Mouse (Mus musculus) MEL (cell line): ENCODE measurements around the gene Klrb1. TPM values are rescaled to one million over a fixed set of nuclear protein-coding genes. Genes with fewer than 3 reads are reported as not detected.
A peak's percentile ranks its signal among the peaks of the same experiment; 100 is the strongest.
"Not testable (repeated sequence)": the region's sequence is repeated elsewhere in the genome, so short reads cannot be mapped to it uniquely, and the experiment has no call there.

Experiments used
- DNase-seq: peaks from one replicate; pipeline ENCODE4 v3.0.0; 2011; ENCODE audit warnings: low read depth, low spot score
- H3K27ac ChIP-seq: 2 replicates; pipeline ENCODE4 v1.5.1; 2012; ENCODE audit warnings: low read depth, mild to moderate bottlenecking, control low read depth, low read length, moderate library complexity; ENCODE audit not compliant: control insufficient read depth
- H3K27me3 ChIP-seq, 2 experiments: fragments of 150-350 bp in 1 of 2; sonication (generic) in 1 of 2; 2 replicates each; pipeline ENCODE4 v1.6.1; 2012; ENCODE audit warnings: low read length in 2 of 2, mild to moderate bottlenecking in 2 of 2, improper control_type of control experiment in 1 of 2, moderate library complexity in 1 of 2; ENCODE audit not compliant: insufficient read depth in 2 of 2, control insufficient read depth in 1 of 2
- H3K36me3 ChIP-seq, 2 experiments: 2 replicates each; pipeline ENCODE4 v1.6.1; 2012 to 2014; ENCODE audit warnings: low read length in 2 of 2, improper control_type of control experiment in 1 of 2, inconsistent platforms in 1 of 2, mild to moderate bottlenecking in 1 of 2; ENCODE audit not compliant: insufficient read depth in 2 of 2, control insufficient read depth in 1 of 2
- H3K4me1 ChIP-seq, 2 experiments: fragments of 150-350 bp in 1 of 2; sonication (generic) in 1 of 2; 2 replicates each; pipeline ENCODE4 v1.6.1; 2012; ENCODE audit warnings: low read length in 2 of 2, improper control_type of control experiment in 1 of 2, mild to moderate bottlenecking in 1 of 2; ENCODE audit not compliant: insufficient read depth in 2 of 2, control insufficient read depth in 1 of 2
- H3K4me3 ChIP-seq, 2 experiments: fragments of 150-350 bp in 1 of 2; sonication (generic) in 1 of 2; 2 replicates each; pipeline ENCODE4 v1.5.1; 2012; ENCODE audit warnings: low read depth in 2 of 2, low read length in 2 of 2, mild to moderate bottlenecking in 2 of 2, moderate library complexity in 2 of 2, control low read depth in 1 of 2, improper control_type of control experiment in 1 of 2; ENCODE audit not compliant: control insufficient read depth in 1 of 2, insufficient read depth in 1 of 2
- H3K79me2 ChIP-seq: 2 replicates; pipeline ENCODE4 v1.6.1; 2012; ENCODE audit warnings: mild to moderate bottlenecking, low read length, moderate library complexity; ENCODE audit not compliant: control insufficient read depth, poor library complexity, insufficient read depth
- H3K9ac ChIP-seq: 2 replicates; pipeline ENCODE4 v1.6.1; 2012; ENCODE audit warnings: low read depth, mild to moderate bottlenecking, control low read depth, low read length, moderate library complexity; ENCODE audit not compliant: control insufficient read depth, poor library complexity, severe bottlenecking
- H3K9me3 ChIP-seq: fragments of 150-350 bp; sonication (generic); replicated peaks from 2 replicates; pipeline ENCODE4 v1.6.1; 2012; ENCODE audit warnings: mild to moderate bottlenecking, low read length, improper control_type of control experiment, moderate library complexity; ENCODE audit not compliant: insufficient read depth
- CHD1 ChIP-seq: IDR thresholded peaks from 2 replicates; pipeline ENCODE4 v1.6.1; 2012; ENCODE audit warnings: low read depth, mild to moderate bottlenecking, inconsistent platforms, low read length, improper control_type of control experiment
- CHD2 ChIP-seq: IDR thresholded peaks from 2 replicates; pipeline ENCODE4 v1.6.1; 2011; ENCODE audit warnings: low read length, improper control_type of control experiment
- CTCF ChIP-seq, 3 experiments: IDR thresholded peaks in 2 of 3; conservative IDR thresholded peaks in 1 of 3; 2 replicates each; pipeline ENCODE4 v1.5.1; 2011 to 2012; ENCODE audit warnings: low read length in 3 of 3, low read depth in 2 of 3, mild to moderate bottlenecking in 2 of 3, improper control_type of control experiment in 1 of 3, inconsistent platforms in 1 of 3, mixed read lengths in 1 of 3, moderate library complexity in 1 of 3; ENCODE audit not compliant: control insufficient read depth in 1 of 3, insufficient read depth in 1 of 3, poor library complexity in 1 of 3, severe bottlenecking in 1 of 3
- E2F4 ChIP-seq: IDR thresholded peaks from 2 replicates; pipeline ENCODE4 v1.6.1; 2011; ENCODE audit warnings: low read depth, low read length, improper control_type of control experiment, borderline replicate concordance
- EP300 ChIP-seq, 2 experiments: IDR thresholded peaks; 2 replicates each; pipeline ENCODE4 v1.6.1; 2011; ENCODE audit warnings: improper control_type of control experiment in 2 of 2, low read length in 2 of 2, low read depth in 1 of 2, mild to moderate bottlenecking in 1 of 2
- GABPA ChIP-seq: IDR thresholded peaks from 2 replicates; pipeline ENCODE4 v1.6.1; 2012; ENCODE audit warnings: low read depth, mild to moderate bottlenecking, inconsistent platforms, low read length, improper control_type of control experiment, moderate library complexity
- HCFC1 ChIP-seq: IDR thresholded peaks from 2 replicates; pipeline ENCODE4 v1.6.1; 2012; ENCODE audit warnings: low read depth, mild to moderate bottlenecking, inconsistent platforms, low read length, improper control_type of control experiment, moderate library complexity
- JUND ChIP-seq: IDR thresholded peaks from 2 replicates; pipeline ENCODE4 v1.6.1; 2011; ENCODE audit warnings: low read depth, mild to moderate bottlenecking, improper control_type of control experiment, low read length
- MAFK ChIP-seq: IDR thresholded peaks from 2 replicates; pipeline ENCODE4 v1.6.1; 2011; ENCODE audit warnings: low read depth, mild to moderate bottlenecking, low read length, improper control_type of control experiment, borderline replicate concordance
- MAX ChIP-seq: IDR thresholded peaks from 2 replicates; pipeline ENCODE4 v1.6.1; 2011; ENCODE audit warnings: low read length, improper control_type of control experiment
- MEF2A ChIP-seq: IDR thresholded peaks from 2 replicates; pipeline ENCODE4 v1.6.1; 2014; ENCODE audit warnings: low read depth, mild to moderate bottlenecking, inconsistent platforms, low read length, improper control_type of control experiment; ENCODE audit not compliant: poor library complexity, insufficient replicate concordance, severe bottlenecking; ENCODE audit errors: extremely low read depth
- MXI1 ChIP-seq: IDR thresholded peaks from 2 replicates; pipeline ENCODE4 v1.6.1; 2011; ENCODE audit warnings: mild to moderate bottlenecking, low read depth, low read length, improper control_type of control experiment
- MYC ChIP-seq: IDR thresholded peaks from 2 replicates; pipeline ENCODE4 v1.6.1; 2011; ENCODE audit warnings: low read depth, mild to moderate bottlenecking, low read length, improper control_type of control experiment, moderate library complexity
- POLR2A ChIP-seq, 2 experiments: IDR thresholded peaks; 2 replicates each; pipeline ENCODE4 v1.6.1; 2011 to 2012; ENCODE audit warnings: low read length in 2 of 2, mild to moderate bottlenecking in 2 of 2, control low read depth in 1 of 2, improper control_type of control experiment in 1 of 2, low read depth in 1 of 2, moderate library complexity in 1 of 2; ENCODE audit not compliant: control insufficient read depth in 1 of 2, insufficient read depth in 1 of 2, poor library complexity in 1 of 2
- POLR2AphosphoS5 ChIP-seq: IDR thresholded peaks from 2 replicates; pipeline ENCODE4 v1.6.1; 2012; ENCODE audit warnings: low read depth, borderline replicate concordance, mild to moderate bottlenecking, inconsistent platforms, low read length, moderate library complexity, mixed read lengths
- RAD21 ChIP-seq: IDR thresholded peaks from 2 replicates; pipeline ENCODE4 v1.6.1; 2011; ENCODE audit warnings: mild to moderate bottlenecking, low read depth, low read length, improper control_type of control experiment
- TAL1 ChIP-seq: IDR thresholded peaks from 2 replicates; pipeline ENCODE4 v1.6.1; 2012; ENCODE audit warnings: mild to moderate bottlenecking, inconsistent platforms, low read length, moderate library complexity, mixed read lengths
- TCF12 ChIP-seq: IDR thresholded peaks from 2 replicates; pipeline ENCODE4 v1.6.1; 2014; ENCODE audit warnings: low read depth, mild to moderate bottlenecking, inconsistent platforms, low read length, improper control_type of control experiment, moderate library complexity
- USF2 ChIP-seq, 2 experiments: IDR thresholded peaks; 2 replicates each; pipeline ENCODE4 v1.6.1; 2011 to 2012; ENCODE audit warnings: improper control_type of control experiment in 2 of 2, low read length in 2 of 2, borderline replicate concordance in 1 of 2, inconsistent platforms in 1 of 2, low read depth in 1 of 2, mild to moderate bottlenecking in 1 of 2; ENCODE audit not compliant: insufficient read depth in 1 of 2
- ZKSCAN1 ChIP-seq: IDR thresholded peaks from 2 replicates; pipeline ENCODE4 v1.6.1; 2012; ENCODE audit warnings: low read depth, mild to moderate bottlenecking, inconsistent platforms, low read length, improper control_type of control experiment, moderate library complexity
- polyA plus RNA-seq, 2 experiments: library from polyadenylated mRNA; stranded (reverse) in 1 of 2; unstranded in 1 of 2; fragments of >175 nt in 1 of 2; fragments of >200 nt in 1 of 2; gene quantifications; 2 replicates each; pipeline versions ENCODE4 v1.2.1 to v1.2.4; 2012; ENCODE audit warnings: low replicate concordance in 2 of 2, low read depth in 1 of 2; ENCODE audit not compliant: insufficient read length in 2 of 2, insufficient read depth in 1 of 2, missing spikeins in 1 of 2
- total RNA-seq: library from RNA; depleted of rRNA; stranded (reverse); fragments of 300-350 nt; gene quantifications from 2 replicates; pipeline ENCODE4 v1.2.3, GENCODE M21; 2012

Klrb1 gene
- total and polyA plus RNA-seq, 3 experiments: not detected

DNA sequence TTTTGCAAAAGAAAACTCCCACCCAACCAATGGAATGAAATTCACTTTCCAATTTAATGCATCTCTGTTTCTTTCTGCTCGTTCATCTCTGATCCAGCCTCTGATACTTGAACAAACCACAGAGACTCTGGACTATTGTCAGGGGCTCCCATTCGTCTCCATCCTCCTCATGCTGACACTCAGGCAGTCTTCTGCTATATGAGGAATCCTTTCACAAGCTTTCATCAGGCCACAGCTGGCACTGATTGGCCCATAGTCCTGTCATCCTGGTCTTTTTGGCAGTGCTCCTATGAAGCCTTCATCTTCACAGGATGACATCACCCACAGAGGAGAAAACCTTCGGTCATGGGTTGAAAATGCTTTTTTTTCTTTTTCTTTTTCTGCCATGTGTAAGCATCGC is 45.2 kb upstream of the Klrb1 start:
- Histone ChIP-seq H3K36me3 (peaks cover 0 to 3% of the 10 kb centered on the region in 2 experiments; a peak in 1 of 4 replicates), H3K27me3 (no peaks in the 10 kb centered on the region), H3K27ac (no peak overlapping the region), H3K79me2 (no peaks in the 10 kb centered on the region), H3K9me3 (no peaks in the 10 kb centered on the region), H3K4me3 (no peak overlapping the region), H3K4me1 (peaks cover 0 to 5% of the 10 kb centered on the region in 2 experiments; a peak in 2 of 4 replicates)
- DNase-seq: no peak
- TF ChIP-seq GABPA: no peak
- TF ChIP-seq CHD1: no peak
- TF ChIP-seq MAFK: no peak
- no peak for TF ChIP-seq TAL1
- TF ChIP-seq MYC: no peak
- TF ChIP-seq USF2 (IDR thresholded peaks at IDR 0.05; ENCODE audit: borderline replicate concordance in 1 of 2, insufficient read depth in 1 of 2, low read depth in 1 of 2, low read length in 2 of 2): no peak
- TF ChIP-seq MEF2A: no peak
- no peak for TF ChIP-seq POLR2A (IDR thresholded peaks at IDR 0.05; ENCODE audit: control insufficient read depth in 1 of 2, insufficient read depth in 1 of 2, low read depth in 1 of 2, low read length in 2 of 2, poor library complexity in 1 of 2)
- TF ChIP-seq POLR2AphosphoS5: no peak
- no peak for TF ChIP-seq CHD2
- no peak for TF ChIP-seq TCF12
- TF ChIP-seq JUND: no peak
- no peak for TF ChIP-seq MXI1
- TF ChIP-seq ZKSCAN1: no peak
- no peak for TF ChIP-seq HCFC1
- TF ChIP-seq EP300 (IDR thresholded peaks at IDR 0.05; ENCODE audit: low read depth in 1 of 2, low read length in 2 of 2): no peak
- no peak for TF ChIP-seq MAX
- TF ChIP-seq E2F4: no peak
- TF ChIP-seq, all 39 proteins: peak for 0
- H3K9ac ChIP-seq: no peak overlapping the region

DNA sequence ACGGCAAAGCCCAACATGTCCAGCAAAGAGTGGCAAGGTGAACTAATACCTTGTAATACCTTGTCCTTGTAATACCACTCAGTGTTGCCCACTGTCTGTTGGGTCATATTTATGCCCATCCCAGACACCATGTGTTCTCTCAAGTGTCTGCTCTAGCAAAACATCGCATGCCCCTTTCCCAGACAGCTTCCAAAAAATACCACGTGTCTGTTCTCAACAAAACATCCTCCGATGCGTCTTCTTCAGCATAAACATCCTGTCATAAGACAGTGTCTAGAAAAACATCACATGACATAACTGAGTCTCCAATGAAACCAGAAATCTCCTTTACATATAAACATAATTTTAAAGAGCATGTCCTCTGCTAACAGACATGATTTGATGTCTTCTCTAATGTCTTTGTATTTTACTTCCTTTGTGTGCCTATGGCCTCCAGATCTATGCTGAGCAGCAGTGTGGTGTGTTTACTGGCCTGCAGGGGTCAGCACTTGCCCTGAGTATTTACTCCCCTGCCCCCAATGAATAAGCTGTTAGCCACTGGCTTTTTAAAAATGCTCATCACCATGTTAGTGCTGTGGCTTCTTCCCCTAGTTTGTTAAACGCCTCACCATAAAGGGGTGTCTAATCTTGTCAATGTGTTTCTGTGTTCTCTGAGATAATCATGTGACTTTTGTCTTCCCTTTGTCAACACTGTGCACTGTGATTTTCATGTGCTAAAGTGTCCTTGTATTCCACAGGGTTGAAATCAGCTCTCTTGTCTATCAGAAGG is 43.8 kb upstream of the Klrb1 start:
- peak; percentile 62 for DNase-seq
- H3K27me3 ChIP-seq, H3K27ac ChIP-seq, H3K9ac ChIP-seq, H3K4me3 ChIP-seq, H3K4me1 ChIP-seq, H3K9me3 ChIP-seq, H3K36me3 ChIP-seq, H3K79me2 ChIP-seq: not testable (repeated sequence)
- TF ChIP-seq RAD21 (peak; percentile 50), CTCF (IDR thresholded peaks at IDR 0.05 in 2 of 3, conservative IDR thresholded peaks at IDR 0.05 in 1 of 3; ENCODE audit: control insufficient read depth in 1 of 3, insufficient read depth in 1 of 3, low read depth in 2 of 3, low read length in 3 of 3, poor library complexity in 1 of 3, severe bottlenecking in 1 of 3) (peak; percentile 33 to 62 (median 55); a peak in 5 of 6 replicates)
